Mouse (Mus musculus): ENCODE results near the gene Ica1.

Gene Ica1

GRCm38 (mm10) chr6:8638899-8639298 is 139.4 kb downstream of the Ica1 start:
- DNase-seq, result no peak

GRCm38 (mm10) chr6:8638122-8638521 is 140.2 kb downstream of the Ica1 start:
- DNase-seq, result no peak

- no peak for DNase-seq
These were observed 145.6 kb downstream of the Ica1 start for GRCm38 (mm10) chr6:8632701-8633100.

- no peak for DNase-seq
These were observed 146.2 kb downstream of the Ica1 start for GRCm38 (mm10) chr6:8631986-8632632.

GRCm38 (mm10) chr6:8631362-8631761 is 146.9 kb downstream of the Ica1 start:
- DNase-seq, result no peak

- DNase-seq, result no peak
These were observed 147.8 kb downstream of the Ica1 start for GRCm38 (mm10) chr6:8630531-8630930.

GRCm38 (mm10) chr6:8628715-8629267 is 149.5 kb downstream of the Ica1 start:
- no peak for DNase-seq

GRCm38 (mm10) chr6:8628226-8628625 is 150.1 kb downstream of the Ica1 start:
- no peak for DNase-seq

GRCm38 (mm10) chr6:8623045-8623444 is 155.2 kb downstream of the Ica1 start:
- no peak for DNase-seq

- no peak for DNase-seq
These were observed 158.5 kb downstream of the Ica1 start for GRCm38 (mm10) chr6:8619582-8620350.

GRCm38 (mm10) chr6:8617369-8617768 is 160.9 kb downstream of the Ica1 start:
- no peak for DNase-seq

GRCm38 (mm10) chr6:8591665-8592064 is 186.6 kb downstream of the Ica1 start:
- no peak for DNase-seq

- no peak for DNase-seq
These were observed 194.4 kb downstream of the Ica1 start for GRCm38 (mm10) chr6:8583892-8584291.

- no peak for DNase-seq
These were observed 195.9 kb downstream of the Ica1 start for GRCm38 (mm10) chr6:8582377-8582776.

Data from thymus, postnatal 4 days (tissue).